Mouse (Mus musculus) thymus, adult 18-20 months (tissue): Measurements from ENCODE around the gene Cdh10.

Experiments
- DNase-seq, 2 experiments: peaks; one replicate each; pipeline ENCODE4 v3.0.0; 2022; ENCODE audit warnings: mixed read lengths in 2 of 2

Cdh10 gene

GRCm38 (mm10) chr15:18984891-18985290 lies 166.1 kb downstream of the Cdh10 start:
- DNase-seq: no peak

- no peak for DNase-seq
Measured at GRCm38 (mm10) chr15:18987671-18988070, 168.9 kb downstream of the Cdh10 start.

- no peak for DNase-seq
Measured at GRCm38 (mm10) chr15:18993512-18993911, 174.8 kb downstream of the Cdh10 start.

- DNase-seq: no peak
Measured at GRCm38 (mm10) chr15:18994294-18994693, 175.5 kb downstream of the Cdh10 start.

GRCm38 (mm10) chr15:19010829-19011228 lies 192.1 kb downstream of the Cdh10 start:
- DNase-seq: no peak

GRCm38 (mm10) chr15:19032983-19033382 lies 214.2 kb downstream of the Cdh10 start:
- DNase-seq: no peak

- DNase-seq: no peak
Measured at GRCm38 (mm10) chr15:19040077-19040476, 221.3 kb downstream of the Cdh10 start.
